Mouse (Mus musculus) layer of hippocampus, postnatal 10 days (tissue): ENCODE data around the gene Lrch1. TPM values are rescaled to one million over a fixed set of nuclear protein-coding genes. Genes with fewer than 3 reads are reported as not detected.
A peak's percentile ranks its signal among the peaks of the same experiment; 100 is the strongest.

Experiments used
- DNase-seq, 2 experiments: peaks; one replicate each; pipeline ENCODE4 v3.0.0; 2021; ENCODE audit warnings: low spot score in 2 of 2
- total RNA-seq, 2 experiments: library from RNA; stranded (reverse); gene quantifications; 2 replicates each; pipeline ENCODE4 v1.2.3; 2021

The Lrch1 gene
- total RNA-seq, 2 experiments from 2014 or later = 33.8 to 35.5 TPM

DNA sequence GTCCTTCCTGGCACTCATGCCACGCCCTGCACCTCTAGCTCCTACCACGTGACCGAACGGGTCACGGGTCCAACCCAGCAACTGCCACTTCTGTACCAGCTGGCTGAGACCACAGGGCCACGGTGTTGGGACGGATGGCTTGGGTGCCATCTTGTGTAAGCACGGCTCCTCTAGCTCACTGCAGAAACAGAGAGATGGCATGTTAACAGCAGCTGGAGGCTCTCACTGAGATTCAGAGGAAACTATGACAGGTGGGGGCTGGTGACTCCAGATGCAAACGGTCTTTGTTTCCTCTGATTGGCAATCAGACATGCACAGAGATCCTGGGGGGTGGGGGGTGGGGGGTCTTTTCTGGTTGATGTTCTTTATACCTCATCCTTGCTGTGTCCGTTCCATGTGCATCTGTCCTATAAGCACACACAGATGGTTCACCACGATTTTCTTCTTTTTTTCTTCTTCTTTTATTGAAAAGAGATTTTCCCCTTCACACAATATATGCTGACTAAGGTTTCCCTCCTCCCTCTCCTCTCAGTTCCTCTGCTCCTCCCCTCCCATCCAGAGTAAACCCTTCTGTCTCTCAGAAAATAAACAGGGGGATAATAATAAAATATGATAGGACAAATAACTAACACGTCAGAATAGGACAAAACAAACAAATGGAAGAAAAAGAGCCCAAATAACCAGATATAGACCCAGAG is 25.5 kb downstream of the Lrch1 start:
- no peak for DNase-seq

DNA sequence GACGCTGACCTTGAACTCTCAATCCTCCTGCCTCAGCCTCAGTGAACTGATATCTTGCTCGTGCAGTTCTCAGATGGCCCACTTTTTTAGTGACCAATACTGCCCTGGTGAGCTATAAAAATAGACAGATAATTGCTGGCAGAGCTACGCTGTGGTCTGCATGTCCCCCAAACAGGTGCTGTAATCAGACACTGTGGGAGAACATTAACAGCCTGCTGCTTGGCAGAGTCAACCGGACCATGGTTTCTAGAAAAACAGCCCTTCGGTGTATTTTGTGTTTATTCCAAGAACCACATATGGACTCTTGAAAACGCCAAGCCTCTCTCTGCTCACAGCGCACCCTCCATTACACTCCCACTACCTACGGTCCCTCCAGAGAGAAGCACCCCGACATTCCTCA is 26.2 kb downstream of the Lrch1 start:
- no peak for DNase-seq

DNA sequence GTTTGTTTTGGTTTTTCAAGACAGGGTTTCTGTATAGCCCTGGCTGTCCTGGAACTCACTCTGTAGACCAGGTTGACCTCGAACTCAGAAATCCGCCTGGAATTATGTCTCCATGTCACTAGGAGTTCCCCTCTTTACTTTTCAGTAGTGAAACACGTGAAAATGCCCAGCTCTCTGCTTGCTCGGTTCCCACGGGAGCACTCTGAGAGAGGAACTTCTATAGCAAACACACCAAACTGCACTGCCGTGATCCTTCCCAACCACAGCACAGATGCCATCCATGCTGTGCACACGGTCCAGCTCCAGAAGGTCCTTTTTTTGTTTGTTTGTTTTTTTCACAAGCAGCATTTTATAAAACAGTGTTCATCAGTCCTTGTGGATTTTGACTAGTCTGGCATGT is 28.5 kb downstream of the Lrch1 start:
- DNase-seq = no peak

DNA sequence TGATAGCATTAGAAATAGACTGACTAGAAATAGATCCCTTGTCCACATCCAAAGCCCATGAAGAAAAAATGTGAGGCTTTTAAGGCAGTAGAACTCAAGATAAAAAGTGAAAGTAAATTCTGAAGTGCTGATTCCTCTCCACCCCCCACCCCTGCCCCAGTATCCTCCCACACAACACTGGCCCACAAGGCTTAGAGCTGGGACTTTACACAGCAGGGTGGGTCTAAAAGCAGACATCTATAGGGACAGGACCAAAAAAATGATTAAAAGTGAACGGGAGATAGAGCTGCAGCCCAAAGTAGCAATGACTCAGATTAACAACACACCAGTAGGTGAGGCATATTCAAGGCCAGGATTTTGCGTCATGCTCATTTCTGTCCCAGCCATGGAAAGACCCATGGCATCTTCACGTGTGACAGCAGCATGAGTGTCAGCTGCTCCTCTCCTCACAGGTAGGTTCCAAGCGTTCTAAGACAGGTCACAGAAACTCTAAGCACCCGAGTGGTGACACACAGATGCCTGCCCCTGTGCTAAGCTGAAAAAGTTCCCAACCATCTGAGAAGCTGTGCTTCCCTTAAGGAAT is 29.1 kb downstream of the Lrch1 start:
- no peak for DNase-seq

DNA sequence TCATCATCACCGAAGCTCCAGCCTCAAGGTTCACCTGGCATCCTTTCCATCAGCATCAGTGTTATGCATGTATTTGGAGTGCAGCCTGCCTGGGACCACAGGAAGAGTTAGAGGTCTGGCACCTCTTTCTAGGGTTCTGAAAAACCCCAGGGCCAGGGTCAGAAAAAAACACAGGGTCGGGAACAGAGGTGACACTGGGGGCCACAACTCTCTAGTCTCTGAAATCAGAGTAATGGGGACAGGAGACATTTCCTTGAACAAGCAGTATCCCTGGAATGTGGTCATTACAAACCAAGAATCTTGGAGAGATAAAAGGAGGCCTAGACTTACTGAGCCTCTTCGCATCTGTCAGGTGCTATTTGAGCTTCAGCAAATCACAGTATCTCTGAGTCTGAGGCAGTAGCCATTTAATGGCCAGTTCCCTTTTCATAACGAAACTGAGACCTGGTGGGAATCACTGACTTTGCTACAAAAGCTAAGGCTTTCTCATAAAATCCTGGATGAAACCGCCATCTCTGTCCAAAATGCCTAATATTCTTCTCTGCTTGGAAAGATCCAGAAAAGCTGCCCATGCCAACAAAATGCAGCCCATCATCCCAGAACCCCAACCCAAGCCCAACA is 30.1 kb downstream of the Lrch1 start:
- no peak for DNase-seq

DNA sequence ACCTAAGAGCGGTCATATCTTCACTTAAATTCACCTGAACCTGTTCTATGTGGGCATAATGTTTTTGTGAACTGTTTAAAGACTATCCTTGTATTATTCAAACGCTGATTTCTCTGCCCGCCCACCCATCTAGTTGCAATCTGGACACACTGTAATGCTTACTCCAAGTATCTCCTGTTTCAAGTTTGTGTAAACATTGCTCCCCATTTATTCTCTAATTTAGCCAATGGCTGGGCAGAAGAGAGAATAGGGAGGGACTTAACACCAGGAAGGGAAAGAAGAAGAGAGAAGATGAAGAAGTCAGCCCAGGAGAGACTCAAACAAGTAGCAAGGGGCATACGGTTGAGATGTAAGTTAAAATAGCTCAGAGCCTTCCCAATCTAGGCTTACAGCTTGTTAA is 31.0 kb downstream of the Lrch1 start:
- no peak for DNase-seq

DNA sequence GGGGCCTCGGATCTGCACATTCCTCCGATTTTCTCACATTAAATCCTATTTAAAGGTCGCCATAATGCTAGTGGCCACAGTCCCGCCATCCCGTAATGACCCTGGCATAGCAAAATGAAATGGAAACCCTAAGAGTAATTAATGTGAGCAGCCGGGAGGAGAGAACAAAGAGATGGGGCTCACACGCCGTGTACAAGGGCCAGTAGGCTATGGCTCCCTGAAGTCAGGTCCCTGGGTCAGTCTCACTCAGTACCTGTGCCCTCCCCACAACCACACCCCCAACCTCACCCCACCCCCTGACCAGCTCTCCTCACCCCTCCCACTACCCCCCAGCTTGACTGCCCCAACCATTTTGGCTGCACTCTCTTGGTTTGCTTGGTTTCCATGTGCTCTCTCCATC is 31.6 kb downstream of the Lrch1 start:
- DNase-seq = no peak

DNA sequence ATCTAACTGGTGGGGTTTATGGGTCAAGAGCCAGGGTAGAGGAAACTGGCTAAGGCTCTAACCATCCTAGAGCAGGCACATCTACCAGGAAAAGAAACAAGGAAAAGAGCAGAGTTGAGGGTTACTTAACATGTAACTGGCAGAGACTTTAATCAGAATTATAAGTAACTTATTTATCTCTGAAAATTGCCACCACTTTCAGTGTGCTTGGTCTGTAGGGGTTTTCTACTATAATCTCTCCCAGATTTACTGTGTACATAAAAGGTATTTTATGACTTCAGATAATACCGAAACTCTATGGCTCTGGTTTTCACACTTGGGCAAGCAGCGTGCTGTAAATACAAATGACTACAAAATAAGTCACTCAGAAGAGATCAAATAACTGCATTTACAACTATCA is 32.0 kb downstream of the Lrch1 start:
- no peak for DNase-seq

DNA sequence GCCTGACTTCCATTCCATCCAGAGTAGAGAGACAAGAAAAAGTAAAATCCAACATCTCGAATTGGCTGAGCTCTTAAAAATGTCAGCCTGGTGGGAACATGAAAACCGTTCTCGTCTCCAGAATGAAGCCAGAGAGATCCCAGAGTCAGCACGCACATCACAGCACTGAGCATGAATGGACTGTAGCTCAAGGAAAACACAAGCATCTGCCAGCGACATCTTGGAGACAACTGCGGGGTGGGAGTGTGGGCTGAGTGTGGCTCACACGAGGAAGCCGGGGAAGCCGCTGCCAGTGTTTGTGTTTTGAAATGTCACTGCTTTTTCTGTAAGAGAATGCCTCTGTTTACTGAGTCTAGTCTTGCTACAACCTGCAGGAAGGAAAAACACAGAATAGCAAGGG is 32.7 kb downstream of the Lrch1 start:
- DNase-seq = peak in 1 of 2 experiments; percentile 42

DNA sequence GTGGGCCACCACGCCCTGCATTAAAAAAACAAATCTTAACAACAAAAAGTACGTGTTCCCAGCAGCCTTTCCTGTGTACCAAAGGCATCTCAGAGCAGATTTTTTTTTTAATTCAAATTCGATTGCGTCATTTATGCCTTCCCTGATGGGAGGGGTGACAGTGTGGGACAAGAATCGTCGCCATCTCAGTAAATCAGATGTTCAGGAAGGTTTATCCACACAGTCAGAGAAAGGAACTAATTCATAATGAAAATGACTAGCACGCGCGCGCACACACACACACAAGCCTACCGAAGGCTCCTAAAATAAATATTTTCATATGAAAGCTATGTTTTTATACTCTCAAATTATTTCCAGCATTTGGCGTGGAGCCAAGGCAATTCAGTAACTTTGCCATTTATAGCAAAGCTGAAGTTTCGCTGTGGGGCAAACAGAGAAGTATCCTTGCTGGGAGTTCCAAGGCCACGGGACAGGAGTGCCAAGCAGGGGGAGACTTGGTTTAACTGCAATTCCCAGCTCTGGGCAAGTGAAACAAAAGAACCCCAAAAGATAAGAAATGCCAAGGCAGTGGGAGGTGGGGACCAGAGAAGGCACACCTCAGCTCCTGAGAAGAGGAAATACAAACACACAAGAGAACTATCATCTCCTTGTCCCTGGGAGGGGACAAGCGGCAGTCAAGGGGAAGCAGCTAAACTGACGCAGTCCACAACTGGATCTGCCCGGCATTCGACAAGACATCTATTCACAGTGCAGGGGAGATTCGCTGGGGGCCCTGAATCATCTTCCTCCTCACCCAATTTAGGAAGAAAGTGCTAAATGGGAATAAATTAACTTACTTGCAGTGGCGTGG is 34.1 kb downstream of the Lrch1 start:
- no peak for DNase-seq

DNA sequence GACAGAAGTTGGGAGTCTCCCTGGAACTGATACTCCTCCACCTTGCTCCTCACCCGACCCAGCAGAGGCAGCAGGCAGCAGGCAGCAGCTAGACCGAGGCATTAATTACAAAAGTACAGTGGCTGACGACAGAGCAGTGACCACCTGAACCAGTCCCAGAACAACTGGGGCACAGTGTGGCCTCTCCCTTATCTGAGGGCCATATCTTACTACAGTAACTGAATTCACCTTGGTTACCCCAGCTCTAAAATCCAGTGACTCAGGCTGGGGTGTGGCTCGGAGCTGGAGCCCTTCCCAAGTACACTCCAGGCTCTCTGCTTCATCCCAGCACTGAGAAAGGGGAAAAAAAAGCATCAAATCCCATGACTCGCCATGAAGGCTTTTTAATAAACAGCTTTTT is 37.3 kb downstream of the Lrch1 start:
- no peak for DNase-seq

DNA sequence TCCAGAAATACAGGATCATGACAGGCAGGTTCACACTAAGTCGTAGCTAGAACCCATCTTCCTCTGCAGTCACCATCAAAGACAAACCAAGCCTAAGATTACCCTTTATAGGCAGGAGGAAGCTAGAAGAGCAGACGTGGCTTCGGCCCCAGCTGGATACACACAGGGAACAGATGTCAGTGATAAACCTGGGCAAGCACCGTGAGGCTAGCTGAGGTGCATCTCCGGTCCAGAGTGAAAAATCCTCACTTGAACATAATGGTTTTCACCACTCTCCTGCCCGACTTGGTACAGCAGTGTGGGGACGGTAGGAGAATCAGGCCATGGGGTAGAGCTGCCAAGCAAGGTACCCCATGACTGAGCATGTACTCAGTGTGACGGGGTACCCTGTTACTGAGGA is 38.7 kb downstream of the Lrch1 start:
- DNase-seq = no peak

DNA sequence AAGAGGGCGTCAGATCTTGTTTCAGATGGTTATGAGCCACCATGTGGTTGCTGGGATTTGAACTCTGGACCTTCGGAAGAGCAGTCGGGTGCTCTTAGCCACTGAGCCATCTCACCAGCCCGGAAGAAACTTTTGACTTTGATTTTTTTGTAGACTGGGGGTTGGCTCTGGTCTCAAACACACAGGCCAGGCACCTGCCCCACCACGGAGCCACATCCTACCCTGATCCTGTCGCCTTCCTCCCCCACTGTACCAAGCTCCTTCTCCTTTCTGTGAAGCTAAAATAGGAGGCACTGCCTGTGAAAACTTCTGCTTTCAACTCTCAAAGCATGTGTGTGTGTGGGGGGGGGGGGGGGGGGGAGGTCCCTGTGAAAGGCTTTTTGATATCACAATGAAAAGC is 39.4 kb downstream of the Lrch1 start:
- no peak for DNase-seq

DNA sequence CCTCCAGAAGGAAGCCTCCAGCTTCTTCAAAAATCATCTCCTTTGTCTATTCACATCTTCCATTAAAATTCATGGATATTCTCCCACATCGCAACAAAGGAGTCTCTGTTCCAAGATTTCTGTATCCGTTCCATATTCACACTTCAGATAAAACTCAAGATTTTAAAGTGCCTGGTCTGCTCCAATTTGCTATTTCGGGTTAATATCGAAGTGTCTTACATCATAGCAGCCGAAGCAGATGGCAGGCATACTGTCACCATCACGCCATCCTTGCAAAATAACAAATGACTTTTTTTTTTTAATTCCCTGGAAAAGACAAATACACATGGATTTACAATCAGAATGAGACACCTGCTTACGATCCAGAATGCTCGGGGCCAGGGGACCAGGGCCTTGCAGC is 40.0 kb downstream of the Lrch1 start:
- no peak for DNase-seq

DNA sequence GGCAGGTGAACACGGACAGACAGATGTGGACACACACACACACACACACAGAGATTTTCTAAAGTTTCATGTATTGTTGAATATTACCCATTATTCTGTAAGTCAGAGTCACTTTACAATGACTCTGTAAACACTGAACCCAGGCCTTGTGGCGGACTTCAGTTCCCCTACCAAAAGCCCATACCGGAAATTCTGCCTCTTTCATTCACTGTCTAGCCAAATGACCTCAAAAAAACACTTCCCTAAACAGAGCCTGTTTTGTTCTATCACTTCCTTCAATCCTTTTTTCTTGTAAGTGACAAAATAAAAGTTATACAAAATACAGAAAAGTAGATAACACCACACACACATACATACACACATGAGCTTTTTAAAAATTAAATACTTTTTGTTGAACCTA is 41.7 kb downstream of the Lrch1 start:
- DNase-seq = no peak

DNA sequence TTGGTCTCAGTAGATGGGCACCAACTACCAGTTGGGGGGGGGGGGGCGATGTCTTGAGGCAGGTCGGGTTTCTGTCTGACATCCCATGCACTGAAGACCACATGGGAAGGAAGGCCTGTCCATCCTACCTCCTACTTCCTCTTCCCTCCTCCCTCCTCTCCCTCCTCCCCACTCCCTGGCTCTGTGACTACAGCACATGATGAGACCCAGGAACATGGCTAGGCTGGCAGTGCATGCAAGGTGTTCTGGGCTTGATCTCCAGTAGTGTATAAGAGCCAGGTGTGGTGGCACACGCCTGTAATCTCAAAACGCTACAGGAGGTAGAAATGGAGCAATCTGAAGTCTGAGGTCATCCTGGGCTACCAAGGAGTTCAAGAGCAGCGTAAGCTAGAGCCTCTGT is 43.2 kb downstream of the Lrch1 start:
- DNase-seq = no peak

DNA sequence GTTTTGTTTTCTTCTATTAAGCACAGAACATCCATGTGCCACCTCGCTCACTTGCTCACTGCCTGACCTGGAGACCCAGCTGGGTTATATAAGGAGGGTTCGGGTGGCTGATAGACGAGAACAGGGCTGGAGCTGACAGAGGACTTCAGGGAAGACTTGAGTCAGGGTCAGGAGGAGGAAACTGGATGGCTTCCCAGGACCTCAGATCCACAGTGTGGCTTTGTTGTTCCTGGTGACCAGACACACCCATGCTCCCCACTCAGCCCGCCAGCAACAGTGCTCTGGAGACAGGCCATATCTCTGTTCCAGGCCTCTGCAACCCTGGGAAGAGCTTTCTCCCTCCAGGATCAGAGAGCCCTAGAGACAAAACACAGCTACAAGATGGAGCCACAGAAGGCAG is 44.6 kb downstream of the Lrch1 start:
- DNase-seq = no peak

DNA sequence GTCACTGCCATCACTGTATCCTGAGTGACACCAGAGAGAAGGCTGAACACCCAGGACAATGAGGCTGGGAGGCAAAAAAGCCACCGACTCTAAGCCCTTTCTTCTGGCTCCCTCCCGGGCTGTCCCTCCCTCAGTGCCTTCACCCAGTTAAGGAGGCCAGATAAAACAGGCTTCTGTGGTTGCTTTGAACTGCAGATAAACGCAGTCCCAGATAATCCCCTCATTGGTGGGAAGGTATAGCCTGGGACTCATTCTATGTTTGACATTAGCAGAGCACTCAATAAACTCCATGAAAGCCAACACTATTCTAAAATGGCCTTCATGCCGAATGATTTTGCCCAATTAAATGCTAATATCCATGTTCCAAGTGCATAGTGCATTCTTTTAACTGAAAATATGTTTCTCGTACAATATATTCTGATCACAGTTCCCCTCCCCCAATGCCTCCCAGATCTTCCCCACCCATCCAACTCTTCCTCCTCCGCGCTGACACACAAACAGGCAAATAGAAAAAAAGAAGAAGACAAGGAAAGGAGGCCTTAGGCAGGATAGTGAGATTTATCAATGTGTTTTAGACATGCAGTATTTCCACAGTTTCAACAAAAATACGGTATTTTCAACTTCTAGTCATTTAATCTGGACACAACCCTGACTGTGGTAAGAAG is 46.8 kb downstream of the Lrch1 start:
- no peak for DNase-seq

DNA sequence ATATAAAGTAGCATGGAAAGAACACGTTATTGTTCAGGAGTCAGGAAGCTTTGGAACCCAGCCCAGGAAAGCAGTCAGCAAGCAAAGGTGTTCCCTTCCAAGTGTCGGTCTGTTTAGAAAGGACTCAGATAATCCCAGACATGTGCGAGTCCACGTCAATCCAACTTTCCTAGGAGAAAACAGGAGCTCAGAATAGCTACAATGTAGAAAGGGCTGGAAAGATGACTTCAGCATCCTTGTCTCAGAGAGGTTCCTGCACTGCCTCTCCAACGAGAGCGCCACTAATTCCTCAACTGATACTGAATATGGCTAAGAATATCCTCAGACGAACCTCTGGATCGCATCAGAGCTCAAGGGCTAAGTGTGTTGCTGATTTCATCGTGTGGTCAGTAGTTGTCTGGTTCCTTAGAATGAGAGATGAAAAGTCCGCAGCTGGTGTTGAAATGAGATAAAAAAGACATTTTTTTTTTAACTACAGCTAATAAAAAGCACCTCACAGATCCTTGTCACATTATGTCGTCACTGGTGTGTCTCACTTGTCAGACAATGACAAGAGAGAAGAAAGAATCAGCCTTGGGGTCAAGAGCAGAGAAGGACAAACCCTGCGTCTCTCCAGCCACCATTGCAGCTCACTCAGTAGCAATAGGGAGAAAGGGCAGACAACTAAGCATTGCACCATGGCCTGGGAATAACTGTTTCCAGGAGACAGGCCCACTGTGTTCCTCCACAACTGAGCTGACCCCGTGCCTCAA is 47.5 kb downstream of the Lrch1 start:
- DNase-seq = no peak

DNA sequence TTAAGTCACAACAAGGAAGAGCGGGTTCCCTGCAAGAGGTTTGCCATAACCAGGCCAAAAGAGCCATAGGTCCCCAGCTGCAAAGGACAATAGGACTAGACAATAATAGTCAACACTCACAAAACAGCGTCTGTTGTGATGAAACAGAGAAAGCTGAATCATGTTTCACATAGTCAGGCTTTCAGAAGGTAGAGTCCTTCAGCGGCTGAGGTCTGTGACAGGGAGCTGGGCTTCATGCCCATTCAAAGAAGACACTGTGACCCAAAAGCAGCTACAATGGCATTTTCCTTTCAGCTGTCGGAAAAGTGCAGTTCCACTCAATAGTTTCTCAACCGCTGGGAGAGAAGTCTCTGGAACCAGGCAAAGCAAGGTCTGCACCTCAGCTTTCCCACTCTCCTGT is 48.7 kb downstream of the Lrch1 start:
- no peak for DNase-seq

DNA sequence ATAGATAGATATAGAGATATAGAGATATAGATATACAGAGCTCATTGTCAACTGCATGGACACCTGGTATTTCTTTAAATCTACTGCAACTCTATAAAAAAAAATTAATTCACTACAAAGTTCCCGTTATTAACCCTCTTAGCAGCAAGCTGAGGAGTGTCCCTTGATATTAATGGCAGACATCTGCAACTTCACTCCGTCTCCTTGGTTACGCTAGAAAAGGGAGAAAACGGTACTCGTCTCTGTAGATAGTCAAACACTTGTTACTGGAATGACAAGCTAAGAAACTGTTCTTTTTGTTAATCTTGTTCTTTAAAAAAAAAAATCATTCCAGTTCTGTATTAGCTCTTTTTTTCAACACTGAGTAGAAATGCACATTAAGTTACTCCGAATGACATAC is 54.0 kb downstream of the Lrch1 start:
- DNase-seq = no peak
